Mouse (Mus musculus): ENCODE measurements around the gene Casp9.

DNA sequence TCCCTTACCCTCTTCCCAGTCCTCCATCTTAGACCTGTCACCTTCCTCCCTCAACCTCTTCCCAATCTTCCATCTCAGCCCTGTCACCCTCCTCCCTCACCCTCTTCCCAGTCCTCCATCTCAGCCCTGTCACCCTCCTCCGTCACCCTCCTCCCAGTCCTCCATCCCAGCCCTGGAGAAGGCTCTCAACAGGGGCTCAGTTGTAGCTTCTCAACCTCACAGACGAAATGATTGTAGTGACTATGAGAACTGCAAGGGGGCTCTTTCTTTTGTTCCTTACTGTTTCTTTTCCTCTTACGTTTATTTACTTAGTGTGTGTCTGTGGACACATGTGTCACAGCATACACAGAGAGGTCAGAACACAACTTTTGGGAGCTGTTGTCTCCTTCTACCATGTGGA is 42.6 kb upstream of the Casp9 start:
- TF ChIP-seq CTCF (IDR thresholded peaks at IDR 0.05; ENCODE audit: low read depth, low read length) (no peak), POLR2A (IDR thresholded peaks at IDR 0.05; ENCODE audit: borderline replicate concordance, low read depth, low read length) (no peak)
